ENCODE assay signal across 8 mouse cellular contexts in genomic region chr11:103639407-103639946, GRCm38 (mm10). TPM values are rescaled to one million over a fixed set of nuclear protein-coding genes. Genes with fewer than 3 reads are reported as not detected.
A peak's percentile ranks its signal among the peaks of the same experiment; 100 is the strongest.
DNase-seq lines count a peak whose midpoint lies in the region; ATAC-seq and TF ChIP-seq lines count a peak whose summit lies in the region.

No protein-coding gene starts in this region.

- TF ChIP-seq CTCF in hindbrain, postnatal 0 days (IDR thresholded peaks at IDR 0.05; ENCODE audit: low read depth) = peak; percentile 98
- peak; percentile 95; the same call in 1 of the 2 replicates for TF ChIP-seq CTCF in small intestine, adult 2 months (IDR thresholded peaks at IDR 0.05; ENCODE audit: extremely low read depth, insufficient read length, insufficient replicate concordance, low read depth, low read length)

- H3K9me3 ChIP-seq in embryonic facial prominence, embryonic 13.5 days = no peaks in the 10 kb centered on the region
- H3K9me3 ChIP-seq in hindbrain, postnatal 0 days (ENCODE audit: low read length) = no peaks in the 10 kb centered on the region

- H3K27ac ChIP-seq in embryonic facial prominence, embryonic 13.5 days = no peak overlapping the region
- no peak overlapping the region for H3K27ac ChIP-seq in hindbrain, postnatal 0 days
- H3K27ac ChIP-seq in small intestine, adult 2 months (ENCODE audit: insufficient read depth, low read depth, low read length) = no peak overlapping the region

- H3K4me2 ChIP-seq in embryonic facial prominence, embryonic 13.5 days = peak overlapping the region; percentile 28; the same call in 1 of the 2 replicates
- H3K4me2 ChIP-seq in hindbrain, postnatal 0 days (ENCODE audit: low read depth, low read length) = peak overlapping the region; percentile 16; the same call in 1 of the 2 replicates

- no peak for ATAC-seq in embryonic facial prominence, embryonic 13.5 days (ENCODE audit: insufficient number of reproducible peaks, insufficient read depth, low FRiP score, low TSS enrichment, low read depth)
- ATAC-seq in hindbrain, postnatal 0 days = no peak

- H3K9ac ChIP-seq in embryonic facial prominence, embryonic 13.5 days = no peak overlapping the region
- no peak overlapping the region for H3K9ac ChIP-seq in hindbrain, postnatal 0 days (replicated peaks; ENCODE audit: low read length)

- WGBS in embryonic facial prominence, embryonic 13.5 days = 4% methylated on average over 10 of the region's 10 CpGs
- 3% methylated on average over 10 of the region's 10 CpGs for WGBS in hindbrain, postnatal 0 days
- 2% methylated on average over 10 of the region's 10 CpGs for WGBS in small intestine, adult 2 months

- no peak overlapping the region for H3K4me3 ChIP-seq in embryonic facial prominence, embryonic 13.5 days
- no peak overlapping the region for H3K4me3 ChIP-seq in hindbrain, postnatal 0 days (ENCODE audit: low read length)
- no peak overlapping the region for H3K4me3 ChIP-seq in small intestine, adult 2 months (ENCODE audit: low read depth, low read length)

- no peaks in the 10 kb centered on the region for H3K4me1 ChIP-seq in embryonic facial prominence, embryonic 13.5 days
- no peaks in the 10 kb centered on the region for H3K4me1 ChIP-seq in hindbrain, postnatal 0 days (ENCODE audit: insufficient read depth, low read length)
- H3K4me1 ChIP-seq in small intestine, adult 2 months (ENCODE audit: control insufficient read depth, insufficient read depth, insufficient read length, low read length) = no peaks in the 10 kb centered on the region

- H3K36me3 ChIP-seq in embryonic facial prominence, embryonic 13.5 days = no peaks in the 10 kb centered on the region
- no peaks in the 10 kb centered on the region for H3K36me3 ChIP-seq in hindbrain, postnatal 0 days (ENCODE audit: insufficient read depth, low read length)
- H3K36me3 ChIP-seq in small intestine, adult 2 months (ENCODE audit: control insufficient read depth, insufficient read depth, low read length) = no peaks in the 10 kb centered on the region

- DNase-seq in gastrocnemius, adult 18-20 months (ENCODE audit: low spot score) = peak; percentile 35
- no peak for DNase-seq in gastrocnemius, adult 8-10 months (ENCODE audit: low spot score in 2 of 2)
- DNase-seq in A20 (ENCODE audit: low read depth, low spot score) = peak; percentile 72
- DNase-seq in adrenal gland, postnatal 14 days = peak; percentile 76
- DNase-seq in hindbrain, postnatal 0 days (ENCODE audit: low spot score) = peak; percentile 82
- DNase-seq in lung, postnatal 4 days = peak; percentile 37 to 58

- TF ChIP-seq POLR2A in small intestine, adult 2 months (IDR thresholded peaks at IDR 0.05; ENCODE audit: low read depth, low read length) = no peak

- H3K27me3 ChIP-seq in embryonic facial prominence, embryonic 13.5 days = peaks cover 34% of the 10 kb centered on the region
- 0 out of 2 replicates have a peak, but pooled peaks cover 6% of the 10 kb centered on the region for H3K27me3 ChIP-seq in hindbrain, postnatal 0 days (ENCODE audit: insufficient read depth, low read length)
- peaks cover 5% of the 10 kb centered on the region; the same call in 1 of the 2 replicates for H3K27me3 ChIP-seq in small intestine, adult 2 months (ENCODE audit: control insufficient read depth, insufficient read depth, low read length)

RNA-seq across cellular contexts. Expression of gene Lyzl6, which starts 0.8 kb away (rescaled TPM):
- total RNA-seq in gastrocnemius, adult 18-20 months (2021) = not detected
- total RNA-seq in gastrocnemius, adult 8-10 months (2022) = not detected
- not detected in 2 replicates for total RNA-seq in adrenal gland, postnatal 14 days (2021)
- not detected in 2 replicates for polyA plus RNA-seq in embryonic facial prominence, embryonic 13.5 days (2015; fragmentation: Nextera tagmentation; extraction: Ambion mirVana)
- not detected in 2 replicates for total RNA-seq in hindbrain, postnatal 0 days (2014; rRNA removed)
- polyA plus RNA-seq in hindbrain, postnatal 0 days (2015; fragmentation: Nextera tagmentation; extraction: Ambion mirVana) = not detected in 2 replicates
- polyA plus RNA-seq in small intestine, adult 2 months (2012; rRNA removed) = not detected in 2 replicates

RNA-seq across cellular contexts. Expression of gene Rprml, which starts 9.9 kb away (rescaled TPM):
- total RNA-seq in gastrocnemius, adult 18-20 months (2021) = not detected
- under 1 TPM in 1 of 4 experiments, not detected in 3; 0.58 TPM for total RNA-seq in gastrocnemius, adult 8-10 months (2022)
- not detected in 2 replicates for total RNA-seq in adrenal gland, postnatal 14 days (2021)
- polyA plus RNA-seq in embryonic facial prominence, embryonic 13.5 days (2015; fragmentation: Nextera tagmentation; extraction: Ambion mirVana) = 1.2 and 2.3 TPM in 2 replicates
- total RNA-seq in hindbrain, postnatal 0 days (2014; rRNA removed) = 10.5 and 13.6 TPM in 2 replicates
- 5.9 and 6.3 TPM in 2 replicates for polyA plus RNA-seq in hindbrain, postnatal 0 days (2015; fragmentation: Nextera tagmentation; extraction: Ambion mirVana)
- 1.3 and 2.9 TPM in 2 replicates for polyA plus RNA-seq in small intestine, adult 2 months (2012; rRNA removed)

RNA-seq across cellular contexts. Expression of gene Gm884, which starts 18.5 kb away (rescaled TPM):
- total RNA-seq in gastrocnemius, adult 18-20 months (2021) = not detected
- total RNA-seq in gastrocnemius, adult 8-10 months (2022) = not detected
- total RNA-seq in adrenal gland, postnatal 14 days (2021) = not detected in 2 replicates
- polyA plus RNA-seq in embryonic facial prominence, embryonic 13.5 days (2015; fragmentation: Nextera tagmentation; extraction: Ambion mirVana) = not detected in 2 replicates
- total RNA-seq in hindbrain, postnatal 0 days (2014; rRNA removed) = not detected in 2 replicates
- 0.03 TPM in 1 of 2 replicates, not detected in the other for polyA plus RNA-seq in hindbrain, postnatal 0 days (2015; fragmentation: Nextera tagmentation; extraction: Ambion mirVana)
- polyA plus RNA-seq in small intestine, adult 2 months (2012; rRNA removed) = not detected in 2 replicates

RNA-seq across cellular contexts. Expression of gene Gosr2, which starts 58.2 kb away (rescaled TPM):
- total RNA-seq in gastrocnemius, adult 18-20 months (2021) = 10 to 100 TPM; 39.2 to 42.6 TPM
- total RNA-seq in gastrocnemius, adult 8-10 months (2022) = 10 to 100 TPM; 36.4 to 47.4 (median 42.7) TPM
- total RNA-seq in adrenal gland, postnatal 14 days (2021) = 72.3 and 74.8 TPM in 2 replicates
- polyA plus RNA-seq in embryonic facial prominence, embryonic 13.5 days (2015; fragmentation: Nextera tagmentation; extraction: Ambion mirVana) = 94.9 and 96.1 TPM in 2 replicates
- total RNA-seq in hindbrain, postnatal 0 days (2014; rRNA removed) = 101 and 102 TPM in 2 replicates
- 93.3 and 99.4 TPM in 2 replicates for polyA plus RNA-seq in hindbrain, postnatal 0 days (2015; fragmentation: Nextera tagmentation; extraction: Ambion mirVana)
- polyA plus RNA-seq in small intestine, adult 2 months (2012; rRNA removed) = 40.3 and 63.8 TPM in 2 replicates

Comparison
In these comparisons a context has a peak if more than half of its experiments do, and no peak if none do; other contexts are left out.
1. DNase-seq: peak in gastrocnemius, adult 18-20 months (single experiment), A20 (single experiment), adrenal gland, postnatal 14 days (single experiment), hindbrain, postnatal 0 days (single experiment) and lung, postnatal 4 days (2 of 2); none in gastrocnemius, adult 8-10 months (0 of 2).